Mouse (Mus musculus): ENCODE results near the gene Utp11. TPM values are rescaled to one million over a fixed set of nuclear protein-coding genes. Genes with fewer than 3 reads are reported as not detected.

Utp11 gene
- polyA plus RNA-seq (2021; fragmentation: Nextera tagmentation), result 33.3 and 33.6 TPM in 2 replicates
- long read RNA-seq, experiment 1, transcript Utp11-201 (8 exons, 1,603 nt), result major isoform, 56 of 70 reads
- long read RNA-seq, experiment 1, partial matches to known transcripts, result 8 of 70 reads
- long read RNA-seq, experiment 1, other reads (novel, unspliced or antisense), result 6 of 70 reads
- long read RNA-seq, experiment 2, transcript Utp11-201 (8 exons, 1,603 nt), result major isoform, 52 of 67 reads
- long read RNA-seq, experiment 2, partial matches to known transcripts, result 3 of 67 reads
- long read RNA-seq, experiment 2, other reads (novel, unspliced or antisense), result 12 of 67 reads

DNA sequence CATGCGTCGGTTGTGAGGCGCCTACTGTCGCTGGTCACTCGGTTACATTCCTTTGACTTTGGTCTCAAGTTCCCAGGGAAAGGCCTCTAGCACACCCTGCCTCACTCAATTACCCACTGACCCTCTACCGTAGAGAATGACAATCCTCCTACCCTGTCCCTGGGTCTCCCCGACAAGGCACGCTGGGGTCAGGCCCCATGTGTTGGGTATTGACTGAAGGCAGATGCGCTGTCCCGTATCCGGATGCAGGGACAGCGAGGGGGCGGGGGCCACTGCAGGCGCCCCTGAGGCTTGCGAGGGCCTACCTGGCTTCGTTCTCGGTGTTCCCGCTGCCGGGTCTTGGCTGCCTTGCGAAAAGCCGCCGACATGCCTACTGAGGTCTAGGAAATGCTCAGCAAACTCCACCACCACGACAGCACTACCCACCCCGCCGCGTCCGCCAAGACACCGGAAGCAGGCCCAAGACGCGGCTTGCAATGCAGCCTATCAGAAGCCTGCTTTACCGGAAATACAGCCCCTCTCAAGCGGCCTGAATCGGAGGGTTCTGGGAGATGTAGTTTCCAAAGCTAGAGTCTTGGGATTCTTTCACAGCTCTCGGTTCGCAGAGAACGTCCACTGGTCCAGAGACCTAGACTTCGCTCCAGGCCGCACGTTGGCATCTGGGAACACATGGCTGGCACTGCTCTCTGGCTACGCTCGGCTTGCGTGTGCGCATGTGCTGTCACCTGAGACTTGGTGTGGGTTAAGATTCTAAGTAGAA lies at the start of gene Utp11:
Gene Utp11 (minus strand): TSS at position 466 of the 760 bp plus-strand sequence.

DNA sequence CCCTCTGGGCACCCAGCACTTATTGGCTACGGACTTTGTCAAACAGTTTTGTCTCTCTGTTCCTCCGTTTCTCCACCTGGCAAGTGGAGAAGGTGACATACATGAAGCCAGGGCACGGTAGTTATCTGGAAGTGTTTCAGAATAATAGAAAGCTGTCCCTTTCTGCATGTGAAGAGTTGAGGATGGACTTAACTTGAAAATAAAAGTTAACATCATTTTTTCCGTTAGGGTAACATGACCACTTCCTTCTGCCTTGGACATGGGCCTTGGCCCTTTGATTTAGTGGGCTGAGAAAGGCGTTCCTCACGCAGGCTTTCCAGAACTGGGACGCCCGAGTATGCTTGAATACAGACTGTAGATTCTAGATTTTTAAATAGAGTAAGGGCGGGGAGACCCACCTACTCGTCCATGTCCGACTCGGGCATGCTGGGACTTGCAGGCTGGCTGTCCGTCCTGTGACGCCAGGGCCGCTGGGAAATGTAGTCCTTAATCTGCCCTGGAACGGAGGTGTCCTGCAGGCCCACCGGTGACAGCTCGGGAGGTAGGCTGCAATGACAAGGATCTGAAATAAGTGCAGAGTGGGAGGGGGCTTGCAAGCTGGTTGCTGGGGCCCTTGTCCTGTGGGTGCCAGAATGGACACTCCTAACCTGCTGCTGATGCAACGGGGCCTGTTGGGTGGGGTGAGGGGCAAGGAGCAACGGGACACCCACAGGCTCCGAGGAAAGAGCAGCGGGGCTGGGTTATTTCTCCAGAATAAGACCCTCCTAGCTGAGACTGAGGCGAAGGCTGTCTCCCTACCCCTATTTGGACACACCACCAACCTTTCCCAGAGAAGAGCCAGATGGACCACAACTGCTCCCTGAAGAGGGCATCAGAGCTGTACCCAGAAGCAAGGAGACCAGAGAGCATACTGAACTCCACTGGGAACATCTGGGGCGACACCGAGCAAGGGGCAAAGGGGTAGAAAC lies 48.3 kb upstream of the Utp11 start, which contains the start of gene Inpp5b:
Gene Inpp5b (plus strand): TSS at position 475 of the 968 bp plus-strand sequence.

DNA sequence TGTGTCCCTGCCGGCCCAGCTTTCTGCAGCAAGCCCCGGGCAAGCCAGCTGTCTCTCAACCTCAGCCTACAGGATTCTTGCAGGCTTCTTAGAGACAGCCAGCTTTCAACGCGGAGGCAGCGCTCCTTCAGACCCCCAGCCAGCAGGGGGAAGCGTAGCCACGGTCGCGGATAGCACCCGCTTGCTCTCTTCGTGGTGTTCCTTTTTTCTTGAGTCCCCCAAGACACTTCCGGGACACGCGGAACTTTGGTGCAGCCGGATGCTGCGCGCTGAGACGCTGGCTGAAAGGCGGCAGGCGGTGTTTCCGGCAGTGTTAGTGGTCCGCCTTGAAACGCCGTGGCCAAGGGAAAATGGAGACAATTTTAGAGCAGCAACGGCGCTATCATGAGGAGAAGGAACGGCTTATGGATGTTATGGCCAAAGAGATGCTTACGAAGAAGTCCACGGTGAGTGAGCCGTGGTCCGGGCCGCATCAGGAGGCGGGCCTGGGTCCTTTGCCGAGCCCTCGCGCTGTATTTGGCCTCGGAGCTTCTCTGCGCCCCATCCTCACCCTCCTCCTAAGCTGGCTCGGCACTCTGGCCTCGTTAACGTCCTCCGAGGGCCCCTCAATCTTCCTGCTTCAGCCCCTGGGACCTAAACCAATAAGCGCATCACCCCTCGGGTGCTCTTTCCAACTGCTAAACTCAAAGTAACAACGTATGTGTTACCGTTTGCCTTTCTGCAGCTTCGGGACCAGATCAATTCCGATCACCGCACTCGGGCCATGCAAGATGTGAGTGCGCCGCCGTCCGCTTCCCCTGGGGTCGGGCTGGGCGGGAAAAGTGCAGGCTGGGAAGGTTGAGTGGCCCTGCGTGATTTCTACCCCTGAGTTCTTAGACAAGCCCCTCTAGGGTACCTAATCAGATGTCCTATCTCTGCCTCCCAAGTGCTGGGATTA lies 21.4 kb upstream of the Utp11 start, which contains the start of gene Sf3a3:
Gene Sf3a3 (plus strand): TSS at position 232 of the 937 bp plus-strand sequence.

DNA sequence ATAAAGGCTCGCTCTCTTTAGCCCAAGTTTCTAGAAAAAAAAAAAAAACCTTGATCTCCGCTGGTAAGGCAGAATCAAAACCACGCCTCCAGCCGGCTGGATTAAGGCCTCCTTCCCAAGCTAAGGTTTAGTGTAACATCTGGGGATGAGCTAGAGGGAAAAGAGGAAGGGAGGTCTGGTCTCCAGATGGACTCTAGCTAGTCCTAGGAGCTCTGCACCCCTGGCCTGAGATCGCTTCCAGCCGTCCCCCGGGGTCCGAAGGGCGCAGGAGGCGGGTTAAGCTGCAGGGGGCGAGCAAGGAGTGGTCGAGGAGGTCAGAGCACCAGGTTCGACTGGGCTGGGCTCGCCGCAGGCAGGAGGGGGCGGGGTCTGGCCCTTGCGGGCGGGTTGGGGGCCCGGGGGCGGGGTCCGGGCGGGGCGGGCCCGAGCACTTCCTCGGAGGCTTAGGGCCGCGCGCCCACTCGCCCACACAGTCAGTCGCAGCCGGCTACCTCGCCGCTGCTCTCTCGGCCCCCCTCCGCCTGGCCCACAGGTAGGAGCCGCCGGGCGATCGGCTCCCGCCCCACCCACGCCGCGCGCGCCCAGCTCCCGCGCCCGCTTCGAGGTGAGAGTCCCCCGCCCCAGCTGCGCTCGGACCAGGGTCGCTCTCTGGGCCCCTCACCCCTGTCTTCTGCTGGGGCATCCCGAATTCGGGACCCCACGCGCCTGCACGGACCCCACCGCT lies 7.0 kb upstream of the Utp11 start, which contains the start of gene Fhl3:
Gene Fhl3 (plus strand): TSS at position 454 of the 724 bp plus-strand sequence.

DNA sequence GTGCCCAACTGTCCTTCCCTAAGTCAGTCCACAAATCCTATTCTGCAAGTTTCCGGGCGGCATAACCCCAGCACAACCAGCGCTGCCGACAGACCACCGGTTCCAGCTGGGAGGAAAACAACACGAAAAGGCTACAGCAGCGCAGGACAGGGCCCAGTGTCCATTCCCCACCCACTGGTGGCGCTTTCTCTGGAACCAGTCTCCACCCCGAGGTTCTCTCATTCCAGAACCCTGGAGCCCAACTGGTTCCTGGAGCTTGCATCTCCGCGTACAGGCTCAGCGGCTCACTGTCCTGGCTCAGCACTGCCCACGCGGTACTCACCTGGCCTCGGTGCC lies 36.9 kb downstream of the Utp11 start, which contains the start of gene Pou3f1:
Gene Pou3f1 (plus strand): TSS at position 290 of the 336 bp plus-strand sequence.

Small RNAs within 50 kb of the gene (microRNA-seq; reads per million reads assigned to microRNA genes)
- not detected for gene Gm24721
- not detected for gene Mir697

Other genes with a start within 250 kb of the Utp11 start
- gene 3100002H09Rik, start 82.8 kb downstream of the Utp11 start, polyA plus RNA-seq (2021; fragmentation: Nextera tagmentation), result not detected in 2 replicates
- gene Pou3f1, start 36.8 kb downstream of the Utp11 start, polyA plus RNA-seq (2021; fragmentation: Nextera tagmentation), result 5.0 and 5.9 TPM in 2 replicates
- 0.31 and 0.39 TPM in 2 replicates for gene Fhl3, start 7.1 kb upstream of the Utp11 start, polyA plus RNA-seq (2021; fragmentation: Nextera tagmentation)
- 38.8 and 43.1 TPM in 2 replicates for gene Sf3a3, start 21.2 kb upstream of the Utp11 start, polyA plus RNA-seq (2021; fragmentation: Nextera tagmentation)
- gene Inpp5b, start 48.2 kb upstream of the Utp11 start, polyA plus RNA-seq (2021; fragmentation: Nextera tagmentation), result 7.0 and 7.1 TPM in 2 replicates
- 15.0 and 17.9 TPM in 2 replicates for gene Mtf1, start 108.5 kb upstream of the Utp11 start, polyA plus RNA-seq (2021; fragmentation: Nextera tagmentation)
- 17.3 and 27.1 TPM in 2 replicates for gene Yrdc, start 157.1 kb upstream of the Utp11 start, polyA plus RNA-seq (2021; fragmentation: Nextera tagmentation)
- gene 1110065P20Rik, start 157.6 kb upstream of the Utp11 start, polyA plus RNA-seq (2021; fragmentation: Nextera tagmentation), result 84.8 and 93.2 TPM in 2 replicates
- gene Maneal, start 168.6 kb upstream of the Utp11 start, polyA plus RNA-seq (2021; fragmentation: Nextera tagmentation), result 7.2 and 8.0 TPM in 2 replicates
- gene Epha10, start 187.3 kb upstream of the Utp11 start, polyA plus RNA-seq (2021; fragmentation: Nextera tagmentation), result 1.7 and 2.4 TPM in 2 replicates
- gene 9930104L06Rik, start 243.4 kb upstream of the Utp11 start, polyA plus RNA-seq (2021; fragmentation: Nextera tagmentation), result 3.3 and 3.7 TPM in 2 replicates
- 2.1 and 2.4 TPM in 2 replicates for gene Cdca8, start 245.7 kb upstream of the Utp11 start, polyA plus RNA-seq (2021; fragmentation: Nextera tagmentation)